24 mouse cellular contexts compared by ENCODE assay signal in genomic region chr1:67125433-67125832, GRCm38 (mm10). TPM values are rescaled to one million over a fixed set of nuclear protein-coding genes. Genes with fewer than 3 reads are reported as not detected.
A peak's percentile ranks its signal among the peaks of the same experiment; 100 is the strongest.
DNase-seq lines count a peak whose midpoint lies in the region; ATAC-seq and TF ChIP-seq lines count a peak whose summit lies in the region.
"Had no signal": no experiment of that assay in that cellular context is flagged by ENCODE, and none has a peak within 500 bp of the region (broad histone marks: within the 10 kb centered on the region; RNA-seq: fewer than 3 reads in every experiment).

No protein-coding gene starts in this region.

- no peak for TF ChIP-seq EP300 in liver, postnatal 0 days (IDR thresholded peaks at IDR 0.05; ENCODE audit: low read depth)

- H3K4me1 ChIP-seq in liver, postnatal 0 days (ENCODE audit: insufficient read depth), result 0 out of 2 replicates have a peak, but pooled peaks cover 2% of the 10 kb centered on the region
- no peaks in the 10 kb centered on the region for H3K4me1 ChIP-seq in liver, embryonic 12.5 days
- H3K4me1 ChIP-seq: embryonic facial prominence, embryonic 15.5 days; forebrain, embryonic 10.5 days; heart, embryonic 12.5 days; hindbrain, embryonic 10.5 days had no signal

- 53% methylated on average over 2 of the region's 2 CpGs for WGBS in liver, postnatal 0 days (ENCODE audit: insufficient replicate concordance)
- WGBS in liver, embryonic 12.5 days (ENCODE audit: insufficient replicate concordance), result 60% methylated on average over 2 of the region's 2 CpGs

- peak overlapping the region; percentile 47; the same call in 1 of the 2 replicates for H3K4me3 ChIP-seq in liver, postnatal 0 days (ENCODE audit: low read depth, low read length)
- H3K4me3 ChIP-seq in liver, embryonic 12.5 days, result no peak overlapping the region
- H3K4me3 ChIP-seq: embryonic facial prominence, embryonic 15.5 days; erythroblast, embryonic 14.5 days; forebrain, embryonic 10.5 days; gastrocnemius, adult 2 months; heart, embryonic 12.5 days; hindbrain, embryonic 10.5 days had no signal

- H3K9ac ChIP-seq in liver, postnatal 0 days (replicated peaks), result no peak overlapping the region
- no peak overlapping the region for H3K9ac ChIP-seq in liver, embryonic 12.5 days
- H3K9ac ChIP-seq: embryonic facial prominence, embryonic 15.5 days; heart, embryonic 12.5 days had no signal

- DNase-seq in adrenal gland, postnatal 10 days, result peak; percentile 10
- no peak for DNase-seq in adrenal gland, postnatal 4 days (ENCODE audit: low spot score in 2 of 2)
- no peak for DNase-seq in liver, postnatal 0 days
- DNase-seq in lung, postnatal 36 days, result peak; percentile 12
- no peak for DNase-seq in lung, postnatal 10 days
- DNase-seq in kidney, adult 18-20 months, result no peak
- DNase-seq: adrenal gland, postnatal 36 days; cerebellum, adult 11 months; cerebellum, adult 8-10 months; cerebellum, postnatal 14 days; embryo, embryonic 11 days; gastrocnemius, adult 2 months; gastrocnemius, postnatal 25 days had no signal

- TF ChIP-seq CTCF in liver, postnatal 0 days (IDR thresholded peaks at IDR 0.05; ENCODE audit: low read depth), result no peak

- ATAC-seq in liver, postnatal 0 days, result peak; percentile 69
- no peak for ATAC-seq in liver, embryonic 12.5 days
- ATAC-seq: forebrain, embryonic 14.5 days had no signal

- H3K27me3 ChIP-seq in liver, postnatal 0 days (ENCODE audit: insufficient read depth, low read length), result no peaks in the 10 kb centered on the region
- no peaks in the 10 kb centered on the region for H3K27me3 ChIP-seq in liver, embryonic 12.5 days (replicated peaks)
- H3K27me3 ChIP-seq: embryonic facial prominence, embryonic 15.5 days; heart, embryonic 12.5 days had no signal

- 0 out of 2 replicates have a peak overlapping the region, but pooled peaks have one; percentile 42 for H3K27ac ChIP-seq in liver, postnatal 0 days (ENCODE audit: low read depth)
- H3K27ac ChIP-seq in liver, embryonic 12.5 days, result no peak overlapping the region
- H3K27ac ChIP-seq: embryonic facial prominence, embryonic 15.5 days; forebrain, embryonic 10.5 days; gastrocnemius, adult 2 months; hindbrain, embryonic 10.5 days had no signal

- 0 out of 2 replicates have a peak, but pooled peaks cover 2% of the 10 kb centered on the region for H3K36me3 ChIP-seq in liver, postnatal 0 days (replicated peaks; ENCODE audit: insufficient read depth, low read length)
- H3K36me3 ChIP-seq in liver, embryonic 12.5 days, result no peaks in the 10 kb centered on the region
- H3K36me3 ChIP-seq: embryonic facial prominence, embryonic 15.5 days; forebrain, embryonic 10.5 days; heart, embryonic 12.5 days; hindbrain, embryonic 10.5 days had no signal

- H3K4me2 ChIP-seq in liver, postnatal 0 days (ENCODE audit: low read depth, low read length), result no peak overlapping the region
- no peak overlapping the region for H3K4me2 ChIP-seq in liver, embryonic 12.5 days
- H3K4me2 ChIP-seq: embryonic facial prominence, embryonic 15.5 days; heart, embryonic 12.5 days had no signal

- no peaks in the 10 kb centered on the region for H3K9me3 ChIP-seq in liver, postnatal 0 days (ENCODE audit: low read length)
- no peaks in the 10 kb centered on the region for H3K9me3 ChIP-seq in liver, embryonic 12.5 days (replicated peaks)
- H3K9me3 ChIP-seq: embryonic facial prominence, embryonic 15.5 days; forebrain, embryonic 10.5 days; heart, embryonic 12.5 days; hindbrain, embryonic 10.5 days had no signal

RNA-seq across cellular contexts. Expression of gene Cps1, which starts 2.6 kb away (rescaled TPM):
- total RNA-seq in adrenal gland, postnatal 10 days (2021), result 100 to 1,000 TPM in 1 of 2 experiments, 10 to 100 TPM in 1; 44.6 to 143 TPM
- total RNA-seq in adrenal gland, postnatal 4 days (2021), result 10 to 100 TPM in 1 of 2 experiments, under 1 TPM in 1; 0.90 to 34.1 TPM
- polyA plus RNA-seq in liver, postnatal 0 days (2015; fragmentation: Nextera tagmentation; extraction: Ambion mirVana), result 283 and 311 TPM in 2 replicates
- polyA plus RNA-seq in liver, embryonic 12.5 days (2016; fragmentation: Nextera tagmentation; extraction: Ambion mirVana), result 0.08 and 0.10 TPM in 2 replicates
- total RNA-seq: common myeloid progenitor, adult 5-6 weeks; gastrocnemius, adult 2 months; gastrocnemius, postnatal 25 days; granulocyte monocyte progenitor cell, adult 5-6 weeks; heart, postnatal 25 days; MEL had no signal
- polyA plus RNA-seq: hindbrain, embryonic 10.5 days had no signal

Comparison
In these comparisons a context has a peak if more than half of its experiments do, and no peak if none do; other contexts are left out.
1. DNase-seq: peak in adrenal gland, postnatal 10 days (single experiment) and lung, postnatal 36 days (single experiment); none in adrenal gland, postnatal 4 days (0 of 2), liver, postnatal 0 days (single experiment), lung, postnatal 10 days (single experiment) and kidney, adult 18-20 months (single experiment).